Mouse (Mus musculus): ENCODE results near the gene Gpr139. TPM values are rescaled to one million over a fixed set of nuclear protein-coding genes. Genes with fewer than 3 reads are reported as not detected.

Gene Gpr139
- polyA plus RNA-seq, 1 experiment from 2014 or later, result 1.5 TPM

Other genes with a start within 250 kb of the Gpr139 start
- 11.8 and 15.1 TPM in 2 replicates for gene Gprc5b, start 189.4 kb downstream of the Gpr139 start, polyA plus RNA-seq (2016; fragmentation: Nextera tagmentation; extraction: Ambion mirVana)